Mouse (Mus musculus) common myeloid progenitor, adult 5-6 weeks (primary cell): ENCODE data around the gene Fam81a. TPM values are rescaled to one million over a fixed set of nuclear protein-coding genes. Genes with fewer than 3 reads are reported as not detected.
A peak's percentile ranks its signal among the peaks of the same experiment; 100 is the strongest.

ENCODE experiments used
- ATAC-seq: replicated peaks from 2 replicates; pipeline ENCODE4 v1.8.0; 2016; ENCODE audit warnings: low read depth, mild to moderate bottlenecking, moderate TSS enrichment, inconsistent platforms; ENCODE audit not compliant: poor library complexity, severe bottlenecking
- total RNA-seq: library from RNA; stranded (forward); fragments of 200-1000, 187-1606 nt; gene quantifications from 2 replicates; pipeline ENCODE4 v1.2.3, GENCODE M21; 2017

Gene Fam81a
- total RNA-seq, 1 experiment from 2014 or later = not detected

- no peak for ATAC-seq
Measured at GRCm38 (mm10) chr9:70069961-70070435, 72.4 kb downstream of the Fam81a start.

GRCm38 (mm10) chr9:70067497-70067896 lies 74.9 kb downstream of the Fam81a start:
- no peak for ATAC-seq

- ATAC-seq = no peak
Measured at GRCm38 (mm10) chr9:70062012-70062411, 80.3 kb downstream of the Fam81a start.

GRCm38 (mm10) chr9:70053411-70053810 lies 88.9 kb downstream of the Fam81a start:
- ATAC-seq = no peak

GRCm38 (mm10) chr9:70052730-70053129 lies 89.6 kb downstream of the Fam81a start:
- no peak for ATAC-seq

DNA sequence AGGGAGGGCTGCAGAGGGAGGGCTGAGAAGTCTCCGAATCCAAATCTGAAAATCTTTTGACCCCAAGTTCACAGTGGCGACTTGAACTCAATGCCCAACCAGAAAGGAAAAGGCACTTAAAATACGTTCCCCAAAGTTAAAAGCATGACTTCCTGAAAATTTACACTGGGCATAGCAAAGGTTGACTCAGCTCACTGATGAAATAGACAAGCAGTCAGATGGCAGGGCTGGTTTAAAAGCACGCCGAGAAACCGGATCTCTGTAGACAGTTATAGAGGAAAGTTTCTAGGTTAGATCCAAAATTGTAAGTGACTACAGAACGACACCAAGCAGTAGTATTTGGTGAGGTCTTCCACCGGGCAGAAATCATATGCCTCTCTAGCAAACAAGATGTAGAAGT lies 92.5 kb downstream of the Fam81a start:
- ATAC-seq = 0 out of 2 replicates have a peak, but pooled peaks have one; percentile 25

- no peak for ATAC-seq
Measured at GRCm38 (mm10) chr9:70049416-70049783, 93.0 kb downstream of the Fam81a start.

GRCm38 (mm10) chr9:70048751-70049415 lies 93.5 kb downstream of the Fam81a start:
- no peak for ATAC-seq

DNA sequence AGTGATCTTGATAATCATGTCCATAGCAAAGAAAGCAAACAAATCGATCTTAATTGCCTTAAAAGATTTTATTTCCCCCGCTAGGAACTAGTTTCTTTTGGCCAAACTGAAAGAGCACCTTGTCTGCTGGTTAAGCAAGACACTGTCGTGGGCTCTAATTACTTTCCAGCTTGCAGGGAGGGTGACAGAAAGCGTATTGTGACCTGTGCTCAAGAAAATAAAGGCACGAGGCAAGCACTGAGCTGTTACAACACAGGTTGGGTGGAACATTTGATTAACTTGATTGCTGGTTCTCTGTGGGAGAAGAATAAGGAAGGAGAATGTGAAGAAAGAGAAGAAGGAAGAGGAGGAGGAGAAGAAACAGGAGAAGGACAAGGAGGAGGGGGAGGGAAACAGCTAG lies 94.1 kb downstream of the Fam81a start:
- ATAC-seq = no peak

DNA sequence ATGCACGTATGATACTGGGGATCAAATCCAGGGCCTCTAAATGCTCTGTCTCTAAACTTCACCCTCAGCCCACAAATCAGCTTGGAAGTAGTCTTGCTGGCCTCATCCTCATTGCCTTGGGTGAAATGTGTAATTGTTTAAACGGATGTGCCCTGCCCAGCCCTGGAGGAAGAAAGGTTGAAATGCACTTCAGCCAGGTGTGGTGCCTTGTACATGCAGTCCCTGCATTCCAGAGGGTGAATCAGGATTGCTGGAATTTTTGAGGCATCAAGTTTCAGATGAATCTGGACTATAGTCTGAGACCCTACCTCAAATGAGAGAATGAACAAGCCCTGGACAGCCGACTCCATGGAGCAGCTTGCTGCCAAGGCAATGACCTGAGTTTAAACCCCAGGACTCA lies 94.5 kb downstream of the Fam81a start:
- no peak for ATAC-seq

- 0 out of 2 replicates have a peak, but pooled peaks have one; percentile 4 for ATAC-seq
Measured at GRCm38 (mm10) chr9:70046255-70046654, 96.1 kb downstream of the Fam81a start.

GRCm38 (mm10) chr9:70044865-70045264 lies 97.5 kb downstream of the Fam81a start:
- no peak; the same call in 1 of the 2 replicates for ATAC-seq

DNA sequence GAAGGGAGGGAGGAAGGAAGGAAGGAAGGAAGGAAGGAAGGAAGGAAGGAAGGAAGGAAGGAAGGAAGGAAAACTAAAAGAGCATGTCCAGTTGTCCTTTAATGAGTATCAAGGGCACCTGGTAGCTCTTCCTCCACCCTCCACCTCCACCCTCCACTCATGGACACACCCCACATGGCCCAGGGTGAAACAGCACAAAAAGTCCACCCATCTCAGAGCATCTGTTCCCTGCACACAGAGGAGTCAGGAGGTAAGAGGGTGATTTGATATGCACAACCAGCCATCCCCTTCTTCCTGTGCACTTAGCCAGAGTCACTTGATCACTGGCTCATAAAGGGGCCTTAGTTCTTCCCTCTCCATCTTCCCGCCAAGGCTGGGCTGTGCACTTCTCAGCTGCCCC lies 99.4 kb downstream of the Fam81a start:
- ATAC-seq = no peak

DNA sequence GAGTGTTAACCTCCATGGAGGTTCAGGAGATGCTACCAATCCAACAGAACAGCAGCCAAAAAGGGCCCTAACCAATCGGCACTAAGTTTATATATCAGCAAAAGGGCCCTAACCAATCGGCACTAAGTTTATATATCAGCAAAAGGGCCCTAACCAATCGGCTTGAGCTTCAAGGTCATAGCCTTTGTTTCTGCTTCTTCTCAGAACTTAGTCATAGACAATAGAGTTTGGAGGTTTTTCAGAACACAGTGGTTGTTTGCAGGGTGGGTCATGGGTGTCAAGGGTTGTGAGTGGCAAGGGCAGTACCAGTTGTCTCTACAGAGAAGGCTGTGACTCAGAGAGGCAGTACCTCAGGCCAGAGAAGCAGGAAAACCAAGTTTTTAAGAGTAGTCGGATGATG lies 100.2 kb downstream of the Fam81a start:
- ATAC-seq = no peak

- ATAC-seq = no peak
Measured at GRCm38 (mm10) chr9:70040570-70040969, 101.8 kb downstream of the Fam81a start.

DNA sequence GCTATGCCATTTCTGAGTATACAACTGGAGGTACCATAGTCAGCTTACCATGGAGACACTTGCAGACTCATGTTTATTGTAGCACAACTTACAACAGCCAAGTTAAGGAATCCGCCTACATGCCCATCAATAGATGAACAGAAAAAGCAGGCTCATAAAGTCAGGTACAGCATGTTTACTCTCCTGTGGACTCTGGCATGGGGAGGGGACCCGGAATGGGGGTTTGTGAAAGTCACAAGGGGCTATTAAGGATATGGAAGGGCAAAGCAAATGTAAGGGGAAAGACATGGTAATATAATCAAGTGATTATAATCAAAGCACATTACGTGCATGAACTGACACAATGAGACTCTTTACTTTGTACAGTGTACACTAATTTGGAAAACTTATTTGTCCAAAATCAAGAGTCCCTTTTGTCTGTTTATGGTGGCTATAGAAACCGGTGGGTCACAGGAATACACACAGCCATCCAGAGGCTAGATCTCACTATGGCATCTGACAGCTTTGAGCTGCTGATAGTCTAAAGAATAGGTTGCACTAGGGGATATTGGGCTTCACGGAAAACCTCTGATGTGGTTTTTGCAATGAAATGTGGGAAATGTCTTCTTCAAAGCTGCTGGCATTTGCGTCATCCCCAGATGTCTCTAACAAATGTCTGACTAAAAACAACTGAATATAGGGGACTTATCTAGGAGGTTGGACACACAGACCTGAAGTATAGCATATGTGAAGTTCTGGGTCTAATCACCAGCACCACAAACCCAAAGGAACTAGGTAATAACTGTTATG lies 102.6 kb downstream of the Fam81a start:
- no peak for ATAC-seq

Other genes starting within 250 kb of the Fam81a start
- 127 and 129 TPM in 2 replicates for gene Bnip2, start 153.1 kb downstream of the Fam81a start, total RNA-seq
- gene Gtf2a2, start 130.0 kb downstream of the Fam81a start, total RNA-seq = 119 and 156 TPM in 2 replicates
- gene Gcnt3, start 104.5 kb downstream of the Fam81a start, total RNA-seq = not detected in 2 replicates
- gene Myo1e, start 64.8 kb upstream of the Fam81a start, total RNA-seq = 0.53 and 1.1 TPM in 2 replicates